Mouse (Mus musculus) MEL (cell line): Measurements from ENCODE around the gene Lrrc4.

ENCODE experiments used
- CTCF ChIP-seq, 3 experiments: IDR thresholded peaks in 2 of 3; conservative IDR thresholded peaks in 1 of 3; 2 replicates each; pipeline ENCODE4 v1.5.1; 2011 to 2012; ENCODE audit warnings: low read length in 3 of 3, low read depth in 2 of 3, mild to moderate bottlenecking in 2 of 3, improper control_type of control experiment in 1 of 3, inconsistent platforms in 1 of 3, mixed read lengths in 1 of 3, moderate library complexity in 1 of 3; ENCODE audit not compliant: control insufficient read depth in 1 of 3, insufficient read depth in 1 of 3, poor library complexity in 1 of 3, severe bottlenecking in 1 of 3
- GATA1 ChIP-seq: IDR thresholded peaks from 2 replicates; pipeline ENCODE4 v1.6.1; 2011; ENCODE audit warnings: low read depth, low read length, improper control_type of control experiment
- MYB ChIP-seq: IDR thresholded peaks from 2 replicates; pipeline ENCODE4 v1.6.1; 2011; ENCODE audit warnings: mild to moderate bottlenecking, low read depth, low read length, improper control_type of control experiment
- NELFE ChIP-seq: IDR thresholded peaks from 2 replicates; pipeline ENCODE4 v1.6.1; 2011; ENCODE audit warnings: low read depth, low read length, improper control_type of control experiment
- POLR2A ChIP-seq, 2 experiments: IDR thresholded peaks; 2 replicates each; pipeline ENCODE4 v1.6.1; 2011 to 2012; ENCODE audit warnings: low read length in 2 of 2, mild to moderate bottlenecking in 2 of 2, control low read depth in 1 of 2, improper control_type of control experiment in 1 of 2, low read depth in 1 of 2, moderate library complexity in 1 of 2; ENCODE audit not compliant: control insufficient read depth in 1 of 2, insufficient read depth in 1 of 2, poor library complexity in 1 of 2
- ZKSCAN1 ChIP-seq: IDR thresholded peaks from 2 replicates; pipeline ENCODE4 v1.6.1; 2012; ENCODE audit warnings: low read depth, mild to moderate bottlenecking, inconsistent platforms, low read length, improper control_type of control experiment, moderate library complexity
- ZNF384 ChIP-seq: IDR thresholded peaks from 2 replicates; pipeline ENCODE4 v1.6.1; 2012; ENCODE audit warnings: low read depth, mild to moderate bottlenecking, inconsistent platforms, low read length, improper control_type of control experiment

DNA sequence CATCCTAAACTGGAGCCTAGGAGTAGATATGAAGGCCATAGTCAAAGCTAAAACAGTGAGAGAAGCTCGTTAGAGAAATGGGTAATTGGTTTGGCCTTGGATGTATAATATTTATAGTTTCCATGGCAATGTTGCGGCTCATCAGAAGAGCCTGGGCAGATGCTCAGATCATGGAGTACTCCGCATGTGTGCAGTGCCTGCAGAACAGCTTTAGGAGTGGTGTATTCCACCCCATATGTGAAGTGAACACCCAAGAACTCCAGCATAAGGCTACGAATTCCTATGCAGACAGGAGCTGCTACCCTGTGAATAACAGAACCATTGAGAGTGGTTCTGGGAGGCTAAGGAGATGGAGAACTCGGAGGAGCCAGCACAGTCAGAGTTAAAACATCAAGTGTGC is 84.5 kb downstream of the Lrrc4 start:
- no peak for TF ChIP-seq POLR2A (IDR thresholded peaks at IDR 0.05; ENCODE audit: control insufficient read depth in 1 of 2, insufficient read depth in 1 of 2, low read depth in 1 of 2, low read length in 2 of 2, poor library complexity in 1 of 2)
- TF ChIP-seq ZNF384 = no peak
- no peak for TF ChIP-seq NELFE
- no peak for TF ChIP-seq CTCF (IDR thresholded peaks at IDR 0.05 in 2 of 3, conservative IDR thresholded peaks at IDR 0.05 in 1 of 3; ENCODE audit: control insufficient read depth in 1 of 3, insufficient read depth in 1 of 3, low read depth in 2 of 3, low read length in 3 of 3, poor library complexity in 1 of 3, severe bottlenecking in 1 of 3)
- no peak for TF ChIP-seq GATA1
- no peak for TF ChIP-seq MYB
- TF ChIP-seq ZKSCAN1 = no peak
